Mouse (Mus musculus) CH12.LX (cell line): Measurements from ENCODE around the gene Bcl11a. TPM values are rescaled to one million over a fixed set of nuclear protein-coding genes. Genes with fewer than 3 reads are reported as not detected.

Experiments used
- DNase-seq: peaks from one replicate; pipeline ENCODE4 v3.0.0-alpha.2; 2013; ENCODE audit errors: extremely low read depth
- H3K27ac ChIP-seq: 2 replicates; pipeline ENCODE4 v1.5.1; 2012; ENCODE audit warnings: low read depth, mild to moderate bottlenecking, control low read depth, moderate library complexity; ENCODE audit not compliant: insufficient read depth
- H3K27me3 ChIP-seq: replicated peaks from 2 replicates; pipeline ENCODE3; 2012; ENCODE audit warnings: inconsistent platforms
- H3K36me3 ChIP-seq, 2 experiments: replicated peaks in 1 of 2; 2 replicates each; pipeline versions ENCODE3 to v1.6.1; 2012; ENCODE audit warnings: inconsistent platforms in 1 of 2, low read length in 1 of 2, mild to moderate bottlenecking in 1 of 2, mixed read lengths in 1 of 2, moderate library complexity in 1 of 2; ENCODE audit not compliant: control insufficient read depth in 1 of 2, insufficient read depth in 1 of 2
- H3K4me1 ChIP-seq, 2 experiments: 2 replicates each; pipeline ENCODE4 v1.6.1; 2012; ENCODE audit warnings: inconsistent platforms in 1 of 2, moderate library complexity in 1 of 2; ENCODE audit not compliant: insufficient read depth in 2 of 2, control insufficient read depth in 1 of 2
- H3K4me2 ChIP-seq: 2 replicates; pipeline ENCODE4 v1.6.1; 2012; ENCODE audit warnings: low read depth, mild to moderate bottlenecking, control low read depth; ENCODE audit not compliant: poor library complexity, insufficient read depth, severe bottlenecking
- H3K4me3 ChIP-seq, 3 experiments: fragments of 150-350 bp in 1 of 3; sonication (generic) in 1 of 3; replicated peaks in 1 of 3; 2 replicates each; pipeline versions ENCODE3 to v1.5.1; 2011 to 2012; ENCODE audit warnings: low read depth in 2 of 3, low read length in 2 of 3, mild to moderate bottlenecking in 2 of 3, moderate library complexity in 2 of 3, control low read depth in 1 of 3, improper control_type of control experiment in 1 of 3, inconsistent platforms in 1 of 3, mixed read lengths in 1 of 3; ENCODE audit not compliant: poor library complexity in 1 of 3
- H3K79me2 ChIP-seq: replicated peaks from 2 replicates; pipeline ENCODE4 v1.6.1; 2012; ENCODE audit warnings: mild to moderate bottlenecking, moderate library complexity; ENCODE audit not compliant: control insufficient read depth, poor library complexity, insufficient read depth, severe bottlenecking; ENCODE audit errors: extremely low read depth
- H3K9ac ChIP-seq: 2 replicates; pipeline ENCODE4 v1.6.1; 2012; ENCODE audit warnings: low read depth, mild to moderate bottlenecking, control low read depth, moderate library complexity; ENCODE audit not compliant: insufficient read depth
- H3K9me3 ChIP-seq: replicated peaks from 2 replicates; pipeline ENCODE3; 2012; ENCODE audit warnings: low read length, inconsistent platforms, mixed read lengths
- CHD2 ChIP-seq: IDR thresholded peaks from 2 replicates; pipeline ENCODE4 v1.6.1; 2011; ENCODE audit warnings: low read length, improper control_type of control experiment
- E2F4 ChIP-seq: IDR thresholded peaks from 2 replicates; pipeline ENCODE4 v1.6.1; 2011; ENCODE audit warnings: low read depth, low read length, improper control_type of control experiment; ENCODE audit not compliant: insufficient replicate concordance
- ELF1 ChIP-seq: IDR thresholded peaks from 2 replicates; pipeline ENCODE4 v1.6.1; 2014; ENCODE audit warnings: low read depth, mild to moderate bottlenecking, inconsistent platforms, low read length, improper control_type of control experiment
- EP300 ChIP-seq: IDR thresholded peaks from 2 replicates; pipeline ENCODE4 v1.6.1; 2011; ENCODE audit warnings: low read length, improper control_type of control experiment
- ETS1 ChIP-seq: conservative IDR thresholded peaks from 2 replicates; pipeline ENCODE4 v1.6.1; 2012; ENCODE audit warnings: low read depth, mild to moderate bottlenecking, inconsistent platforms, low read length, improper control_type of control experiment, moderate library complexity
- JUN ChIP-seq: IDR thresholded peaks from 2 replicates; pipeline ENCODE4 v1.6.1; 2011; ENCODE audit warnings: low read depth, mild to moderate bottlenecking, low read length, improper control_type of control experiment, moderate library complexity; ENCODE audit not compliant: insufficient read depth
- JUND ChIP-seq: conservative IDR thresholded peaks from 2 replicates; pipeline ENCODE4 v1.6.1; 2011; ENCODE audit warnings: low read depth, low read length, improper control_type of control experiment
- KAT2A ChIP-seq: IDR thresholded peaks from 2 replicates; pipeline ENCODE4 v1.6.1; 2012; ENCODE audit warnings: low read length, improper control_type of control experiment, inconsistent platforms; ENCODE audit not compliant: insufficient replicate concordance
- MAX ChIP-seq: IDR thresholded peaks from 2 replicates; pipeline ENCODE4 v1.6.1; 2011; ENCODE audit warnings: low read length, improper control_type of control experiment
- MAZ ChIP-seq: IDR thresholded peaks from 2 replicates; pipeline ENCODE4 v1.6.1; 2012; ENCODE audit warnings: low read depth, mild to moderate bottlenecking, inconsistent platforms, low read length, improper control_type of control experiment, moderate library complexity
- MEF2A ChIP-seq: IDR thresholded peaks from 2 replicates; pipeline ENCODE4 v1.6.1; 2014; ENCODE audit warnings: low read depth, mild to moderate bottlenecking, inconsistent platforms, low read length, improper control_type of control experiment, borderline replicate concordance
- PAX5 ChIP-seq: IDR thresholded peaks from 2 replicates; pipeline ENCODE4 v1.6.1; 2012; ENCODE audit warnings: low read length, inconsistent platforms, mixed read lengths
- RAD21 ChIP-seq: IDR thresholded peaks from 2 replicates; pipeline ENCODE4 v1.6.1; 2011; ENCODE audit warnings: low read depth, mild to moderate bottlenecking, low read length, improper control_type of control experiment, moderate library complexity
- RCOR1 ChIP-seq: conservative IDR thresholded peaks from 2 replicates; pipeline ENCODE4 v1.6.1; 2012; ENCODE audit warnings: low read depth, mild to moderate bottlenecking, inconsistent platforms, low read length, improper control_type of control experiment
- SMC3 ChIP-seq: IDR thresholded peaks from 2 replicates; pipeline ENCODE4 v1.6.1; 2011; ENCODE audit warnings: low read depth, low read length, improper control_type of control experiment
- UBTF ChIP-seq: IDR thresholded peaks from 2 replicates; pipeline ENCODE4 v1.6.1; 2012; ENCODE audit warnings: low read depth, mild to moderate bottlenecking, inconsistent platforms, low read length, improper control_type of control experiment, moderate library complexity
- USF1 ChIP-seq: IDR thresholded peaks from 2 replicates; pipeline ENCODE4 v1.6.1; 2014; ENCODE audit warnings: low read depth, mild to moderate bottlenecking, inconsistent platforms, low read length, improper control_type of control experiment
- dilution Hi-C: fragments of 300-500 bp; cut with MboI; formaldehyde crosslinking; loops from 2 replicates; pipeline ENCODE4 v1.14.3; 2020; ENCODE audit warnings: low sequenced_read_pairs; ENCODE audit not compliant: extremely low pct_unique_long_range_greater_than_20kb, extremely low pct_ligation_motif_present
- in situ Hi-C: fragments of 300-500 bp; cut with MboI; formaldehyde crosslinking; loops from 3 replicates; pipeline ENCODE4 v1.14.3; 2019; ENCODE audit warnings: low sequenced_read_pairs, low pct_ligation_motif_present, low pct_unique_long_range_greater_than_20kb, mixed read lengths
- polyA plus RNA-seq: library from polyadenylated mRNA; unstranded; fragments of >175 nt; gene quantifications from 2 replicates; pipeline ENCODE4 v1.2.1, GENCODE M21; 2012; ENCODE audit warnings: low read depth; ENCODE audit not compliant: insufficient read length
- total RNA-seq, 2 experiments: library from RNA; depleted of rRNA; stranded (reverse); fragments of 300-350 nt in 1 of 2; fragments of >200 nt in 1 of 2; gene quantifications; 2 replicates each; pipeline ENCODE4 v1.2.3; 2012 to 2014

Bcl11a gene
- total and polyA plus RNA-seq, 3 experiments = 6.8 to 57.9 (median 13.9) TPM

DNA sequence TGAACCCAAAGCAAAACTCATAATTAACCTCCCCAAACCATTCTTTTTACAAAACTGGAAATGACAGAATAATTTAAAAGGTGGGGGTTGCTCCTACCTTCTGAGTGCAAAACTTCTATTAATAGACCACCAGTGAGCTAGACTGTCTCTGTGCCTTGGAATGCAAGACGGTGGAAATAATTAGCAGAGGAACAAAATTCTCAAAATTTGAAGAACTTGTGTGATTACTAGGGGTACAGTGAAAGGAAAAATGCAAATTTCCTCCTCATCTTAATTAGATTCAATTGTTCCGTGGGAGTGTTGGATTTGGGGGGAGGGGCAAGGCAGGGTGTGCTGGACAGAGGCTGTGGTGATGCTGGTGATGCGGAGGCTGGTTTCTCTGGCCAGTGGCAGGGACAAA, 20.8 kb downstream of the Bcl11a start:
- Histone ChIP-seq H3K36me3 (peaks cover 0 to 86% of the 10 kb centered on the region in 2 experiments), H3K27me3 (no peaks in the 10 kb centered on the region), H3K27ac (no peak overlapping the region), H3K79me2 (no peaks in the 10 kb centered on the region; the same call in 1 of the 2 replicates), H3K4me2 (no peak overlapping the region), H3K4me1 (peaks cover 0 to 96% of the 10 kb centered on the region in 2 experiments; a peak in 2 of 4 replicates), H3K9me3 (no peaks in the 10 kb centered on the region), H3K4me3 (no peak overlapping the region), H3K9ac (no peak overlapping the region)
- dilution Hi-C loops = no loop called here
- TF ChIP-seq UBTF (no peak), KAT2A (no peak), MEF2A (peak; percentile 56; the same call in 1 of the 2 replicates), ELF1 (no peak), RCOR1 (no peak), MAX (no peak), ETS1 (peak; percentile 44), JUND (no peak; the same call in 1 of the 2 replicates), CHD2 (peak; percentile 48; the same call in 1 of the 2 replicates), EP300 (peak; percentile 72), E2F4 (no peak), SMC3 (no peak; the same call in 1 of the 2 replicates), USF1 (no peak), JUN (0 out of 2 replicates have a peak, but pooled peaks have one; percentile 10)
- in situ Hi-C loops = no loop called here
- peak; percentile 46 for DNase-seq

DNA sequence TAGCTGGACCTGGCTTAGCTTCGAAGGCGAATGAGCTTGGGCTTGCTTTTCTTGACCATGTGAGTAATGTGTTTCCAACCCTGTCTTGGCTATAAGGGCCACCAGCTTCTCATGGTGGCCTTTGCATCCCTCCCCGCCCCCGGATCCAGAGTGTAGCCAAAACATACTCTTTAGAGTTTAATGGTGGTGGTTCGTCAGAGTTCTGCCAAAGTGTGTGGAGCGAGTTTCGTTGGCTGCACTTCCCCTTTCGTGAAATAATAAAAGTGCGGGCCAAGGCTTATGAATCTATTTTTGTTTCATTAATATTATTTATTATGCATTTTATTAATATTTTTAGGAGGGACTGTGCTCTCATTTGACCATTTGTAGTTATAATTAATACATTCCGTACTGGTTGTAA, 21.4 kb downstream of the Bcl11a start:
- dilution Hi-C loops (no loop called here), in situ Hi-C loops (no loop called here)
- DNase-seq = no peak
- H3K36me3 ChIP-seq = peaks cover 0 to 84% of the 10 kb centered on the region in 2 experiments
- no peaks in the 10 kb centered on the region for H3K27me3 ChIP-seq
- H3K4me3 ChIP-seq = no peak overlapping the region
- H3K4me2 ChIP-seq = no peak overlapping the region
- H3K9me3 ChIP-seq = no peaks in the 10 kb centered on the region
- TF ChIP-seq RAD21 = no peak
- TF ChIP-seq MAZ = no peak
- TF ChIP-seq PAX5 = no peak
- TF ChIP-seq, all 38 proteins: peak for 0
- Histone ChIP-seq H3K9ac (no peak overlapping the region), H3K79me2 (no peaks in the 10 kb centered on the region; the same call in 1 of the 2 replicates), H3K4me1 (peaks cover 0 to 93% of the 10 kb centered on the region in 2 experiments; a peak in 2 of 4 replicates), H3K27ac (no peak overlapping the region)
